Mouse (Mus musculus): ENCODE results near the gene Rab42. TPM values are rescaled to one million over a fixed set of nuclear protein-coding genes. Genes with fewer than 3 reads are reported as not detected.

Gene Rab42
- polyA plus RNA-seq, 1 experiment from 2014 or later = 1.2 TPM

GRCm38 (mm10) chr4:132345843-132346212, 42.6 kb upstream of the Rab42 start:
- Histone ChIP-seq H3K4me3 (ENCODE audit: low read depth, low read length) (peak overlapping the region; percentile 82), H3K36me3 (ENCODE audit: control insufficient read depth, insufficient read depth, low read length) (no peaks in the 10 kb centered on the region), H3K9me3 (ENCODE audit: control insufficient read depth, low read length) (no peaks in the 10 kb centered on the region), H3K4me2 (ENCODE audit: low read depth, low read length, severe bottlenecking) (0 out of 2 replicates have a peak overlapping the region, but pooled peaks have one; percentile 78), H3K27ac (ENCODE audit: low read depth, low read length) (no peak overlapping the region), H3K27me3 (ENCODE audit: control insufficient read depth, insufficient read depth, low read length) (no peaks in the 10 kb centered on the region), H3K9ac (ENCODE audit: low read length) (no peak overlapping the region), H3K4me1 (replicated peaks; ENCODE audit: control insufficient read depth, insufficient read depth, low read length) (peaks cover 2% of the 10 kb centered on the region; the same call in 1 of the 2 replicates)
- DNase-seq (ENCODE audit: low spot score) = no peak
- ATAC-seq (replicated peaks; ENCODE audit: low FRiP score) = peak; percentile 54
- WGBS = 45% methylated on average over 5 of the region's 5 CpGs

- H3K4me1 ChIP-seq (replicated peaks; ENCODE audit: control insufficient read depth, insufficient read depth, low read length) = peaks cover 2% of the 10 kb centered on the region; the same call in 1 of the 2 replicates
- peak overlapping the region; percentile 78 for H3K4me2 ChIP-seq (ENCODE audit: low read depth, low read length, severe bottlenecking)
- H3K9me3 ChIP-seq (ENCODE audit: control insufficient read depth, low read length) = no peaks in the 10 kb centered on the region
- H3K27ac ChIP-seq (ENCODE audit: low read depth, low read length) = peak overlapping the region; percentile 37; the same call in 1 of the 2 replicates
- under 1% methylated on average over 82 of the region's 83 CpGs for WGBS
- H3K36me3 ChIP-seq (ENCODE audit: control insufficient read depth, insufficient read depth, low read length) = no peaks in the 10 kb centered on the region
- no peaks in the 10 kb centered on the region for H3K27me3 ChIP-seq (ENCODE audit: control insufficient read depth, insufficient read depth, low read length)
- H3K4me3 ChIP-seq (ENCODE audit: low read depth, low read length) = peak overlapping the region; percentile 82
- ATAC-seq (replicated peaks; ENCODE audit: low FRiP score) = peak; percentile 92
- H3K9ac ChIP-seq (ENCODE audit: low read length) = peak overlapping the region; percentile 89
- peak; percentile 99 for DNase-seq (ENCODE audit: low spot score)
Observed at GRCm38 (mm10) chr4:132345135-132345842, 42.1 kb upstream of the Rab42 start.

GRCm38 (mm10) chr4:132344403-132345134, 41.4 kb upstream of the Rab42 start:
- no peak for DNase-seq (ENCODE audit: low spot score)
- peak overlapping the region; percentile 82 for H3K4me3 ChIP-seq (ENCODE audit: low read depth, low read length)
- H3K9ac ChIP-seq (ENCODE audit: low read length) = peak overlapping the region; percentile 89
- H3K27ac ChIP-seq (ENCODE audit: low read depth, low read length) = no peak overlapping the region
- H3K36me3 ChIP-seq (ENCODE audit: control insufficient read depth, insufficient read depth, low read length) = no peaks in the 10 kb centered on the region; the same call in 1 of the 2 replicates
- no peak; the same call in 1 of the 2 replicates for ATAC-seq (replicated peaks; ENCODE audit: low FRiP score)
- WGBS = 8% methylated on average over 13 of the region's 13 CpGs
- H3K4me1 ChIP-seq (replicated peaks; ENCODE audit: control insufficient read depth, insufficient read depth, low read length) = peaks cover 2% of the 10 kb centered on the region; the same call in 1 of the 2 replicates
- H3K27me3 ChIP-seq (ENCODE audit: control insufficient read depth, insufficient read depth, low read length) = no peaks in the 10 kb centered on the region
- peak overlapping the region; percentile 78 for H3K4me2 ChIP-seq (ENCODE audit: low read depth, low read length, severe bottlenecking)
- H3K9me3 ChIP-seq (ENCODE audit: control insufficient read depth, low read length) = no peaks in the 10 kb centered on the region

DNA sequence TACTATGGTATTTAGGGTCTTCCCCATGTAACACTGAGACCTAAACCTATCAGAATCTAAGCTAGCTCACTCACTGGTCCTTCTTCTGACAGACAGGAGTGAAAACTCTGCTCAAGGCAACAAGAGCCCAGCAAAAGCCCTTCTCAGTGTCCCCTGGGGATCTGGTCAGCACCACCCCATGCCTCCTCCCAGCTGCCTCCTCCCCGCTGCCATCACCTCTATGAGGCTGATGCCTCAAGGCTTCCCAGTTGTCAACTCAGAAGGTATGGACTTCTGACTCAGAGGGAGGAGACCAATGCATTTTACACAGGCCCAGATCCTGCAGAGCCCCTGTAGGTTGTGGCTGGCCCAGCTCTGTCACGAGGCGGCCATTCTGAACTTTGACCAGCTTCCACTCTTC, 38.3 kb upstream of the Rab42 start:
- DNase-seq (ENCODE audit: low spot score) = no peak
- no peak overlapping the region for H3K27ac ChIP-seq (ENCODE audit: low read depth, low read length)
- H3K4me3 ChIP-seq (ENCODE audit: low read depth, low read length) = no peak overlapping the region
- H3K9ac ChIP-seq (ENCODE audit: low read length) = no peak overlapping the region
- H3K4me1 ChIP-seq (replicated peaks; ENCODE audit: control insufficient read depth, insufficient read depth, low read length) = peaks cover 2% of the 10 kb centered on the region; the same call in 1 of the 2 replicates
- no peaks in the 10 kb centered on the region for H3K9me3 ChIP-seq (ENCODE audit: control insufficient read depth, low read length)
- WGBS = 85% methylated on average over 3 of the region's 3 CpGs
- no peak overlapping the region for H3K4me2 ChIP-seq (ENCODE audit: low read depth, low read length, severe bottlenecking)
- H3K27me3 ChIP-seq (ENCODE audit: control insufficient read depth, insufficient read depth, low read length) = no peaks in the 10 kb centered on the region
- no peak for ATAC-seq (replicated peaks; ENCODE audit: low FRiP score)
- peaks cover 2% of the 10 kb centered on the region; the same call in 1 of the 2 replicates for H3K36me3 ChIP-seq (ENCODE audit: control insufficient read depth, insufficient read depth, low read length)

GRCm38 (mm10) chr4:132338943-132339342, 35.8 kb upstream of the Rab42 start:
- H3K9ac ChIP-seq (ENCODE audit: low read length) = no peak overlapping the region
- ATAC-seq (replicated peaks; ENCODE audit: low FRiP score) (no peak), DNase-seq (ENCODE audit: low spot score) (no peak)
- 95% methylated on average over 13 of the region's 13 CpGs for WGBS
- H3K9me3 ChIP-seq (ENCODE audit: control insufficient read depth, low read length) = no peaks in the 10 kb centered on the region
- H3K36me3 ChIP-seq (ENCODE audit: control insufficient read depth, insufficient read depth, low read length) = peaks cover 11% of the 10 kb centered on the region; the same call in 1 of the 2 replicates
- H3K27ac ChIP-seq (ENCODE audit: low read depth, low read length) = no peak overlapping the region
- no peak overlapping the region for H3K4me2 ChIP-seq (ENCODE audit: low read depth, low read length, severe bottlenecking)
- no peaks in the 10 kb centered on the region for H3K27me3 ChIP-seq (ENCODE audit: control insufficient read depth, insufficient read depth, low read length)
- H3K4me3 ChIP-seq (ENCODE audit: low read depth, low read length) = no peak overlapping the region
- no peaks in the 10 kb centered on the region; the same call in 1 of the 2 replicates for H3K4me1 ChIP-seq (replicated peaks; ENCODE audit: control insufficient read depth, insufficient read depth, low read length)

DNA sequence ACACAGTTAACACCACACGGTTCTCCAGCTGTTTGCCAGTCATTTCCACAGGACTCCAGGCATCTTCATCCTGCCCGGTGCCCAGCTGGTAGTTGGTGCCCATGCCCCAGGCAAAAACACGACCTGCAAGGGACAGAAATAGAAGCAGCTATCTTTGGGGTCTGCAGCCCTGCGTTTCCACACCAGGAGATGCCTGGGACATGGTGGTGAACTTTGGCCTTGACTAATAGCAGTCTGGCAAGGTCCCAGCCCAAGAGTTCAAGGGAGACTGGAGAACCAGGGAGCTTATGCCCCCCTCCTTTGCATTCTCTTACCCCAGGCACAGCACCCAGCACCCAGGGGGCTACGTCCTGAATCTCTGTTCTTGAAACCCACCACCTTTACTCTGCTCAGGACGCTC, 29.7 kb upstream of the Rab42 start:
- Histone ChIP-seq H3K4me1 (replicated peaks; ENCODE audit: control insufficient read depth, insufficient read depth, low read length) (peaks cover 4% of the 10 kb centered on the region), H3K9me3 (ENCODE audit: control insufficient read depth, low read length) (no peaks in the 10 kb centered on the region), H3K9ac (ENCODE audit: low read length) (no peak overlapping the region), H3K27me3 (ENCODE audit: control insufficient read depth, insufficient read depth, low read length) (no peaks in the 10 kb centered on the region), H3K36me3 (ENCODE audit: control insufficient read depth, insufficient read depth, low read length) (peaks cover 14% of the 10 kb centered on the region; the same call in 1 of the 2 replicates), H3K4me3 (ENCODE audit: low read depth, low read length) (no peak overlapping the region), H3K27ac (ENCODE audit: low read depth, low read length) (no peak overlapping the region), H3K4me2 (ENCODE audit: low read depth, low read length, severe bottlenecking) (no peak overlapping the region)
- DNase-seq (ENCODE audit: low spot score) = no peak
- 91% methylated on average over 6 of the region's 6 CpGs for WGBS
- no peak for ATAC-seq (replicated peaks; ENCODE audit: low FRiP score)

DNA sequence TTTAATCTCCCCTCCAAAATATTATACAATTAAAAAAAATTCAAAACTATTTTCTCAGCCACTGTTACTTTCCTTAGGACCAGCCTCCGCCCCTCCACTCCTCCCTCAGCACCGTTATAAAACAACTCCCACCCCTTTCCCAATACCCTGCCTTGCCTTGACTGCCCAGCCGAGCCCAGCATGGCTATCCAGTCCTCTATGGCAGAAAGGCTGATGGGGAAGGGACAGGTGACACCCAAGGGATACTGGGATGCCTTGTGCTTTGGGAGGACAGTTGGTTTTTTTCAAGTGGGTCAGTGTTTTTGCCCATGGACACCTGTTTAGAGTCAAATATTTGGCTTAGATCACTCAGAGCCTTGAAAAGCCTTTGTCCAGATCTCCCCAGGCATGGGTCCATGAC, 28.8 kb upstream of the Rab42 start:
- no peak overlapping the region for H3K4me2 ChIP-seq (ENCODE audit: low read depth, low read length, severe bottlenecking)
- H3K4me1 ChIP-seq (replicated peaks; ENCODE audit: control insufficient read depth, insufficient read depth, low read length) = peaks cover 4% of the 10 kb centered on the region
- H3K9me3 ChIP-seq (ENCODE audit: control insufficient read depth, low read length) = no peaks in the 10 kb centered on the region
- H3K27ac ChIP-seq (ENCODE audit: low read depth, low read length) = no peak overlapping the region
- no peaks in the 10 kb centered on the region for H3K27me3 ChIP-seq (ENCODE audit: control insufficient read depth, insufficient read depth, low read length)
- no peak for DNase-seq (ENCODE audit: low spot score)
- H3K36me3 ChIP-seq (ENCODE audit: control insufficient read depth, insufficient read depth, low read length) = peaks cover 12% of the 10 kb centered on the region; the same call in 1 of the 2 replicates
- no peak overlapping the region; the same call in 1 of the 2 replicates for H3K9ac ChIP-seq (ENCODE audit: low read length)
- no peak for ATAC-seq (replicated peaks; ENCODE audit: low FRiP score)
- WGBS = 75% methylated on average over 3 of the region's 3 CpGs
- no peak overlapping the region for H3K4me3 ChIP-seq (ENCODE audit: low read depth, low read length)

DNA sequence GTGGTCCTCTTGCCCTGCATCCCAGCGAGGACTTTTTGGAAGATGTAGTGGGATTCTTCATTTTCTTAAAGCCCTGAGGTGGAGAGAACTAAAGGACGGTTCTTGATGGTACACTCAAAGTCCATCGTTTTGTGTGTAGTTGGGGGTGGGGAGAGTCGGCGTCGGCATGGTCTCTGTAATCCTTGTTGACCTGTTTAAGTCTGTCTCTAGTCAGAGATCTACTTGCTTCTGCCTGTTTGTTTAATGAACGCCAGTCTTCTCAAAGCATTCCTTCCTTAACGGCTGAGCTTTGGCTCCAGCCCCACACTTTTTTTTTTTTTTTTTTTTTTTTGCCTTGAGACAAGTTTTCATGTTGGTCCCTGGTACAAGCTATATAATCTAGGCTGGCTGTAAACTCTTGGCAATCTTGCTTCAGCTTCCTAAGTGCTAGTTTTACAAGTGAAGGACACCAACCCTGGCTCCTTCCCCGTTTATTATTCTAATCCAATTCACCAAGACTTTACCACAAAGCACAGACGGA, 26.7 kb upstream of the Rab42 start:
- H3K9me3 ChIP-seq (ENCODE audit: control insufficient read depth, low read length) = no peaks in the 10 kb centered on the region
- H3K27me3 ChIP-seq (ENCODE audit: control insufficient read depth, insufficient read depth, low read length) = no peaks in the 10 kb centered on the region
- WGBS = 11% methylated on average over 10 of the region's 10 CpGs
- H3K4me3 ChIP-seq (ENCODE audit: low read depth, low read length) = peak overlapping the region; percentile 70
- ATAC-seq (replicated peaks; ENCODE audit: low FRiP score) (no peak), DNase-seq (ENCODE audit: low spot score) (no peak)
- peak overlapping the region; percentile 92 for H3K9ac ChIP-seq (ENCODE audit: low read length)
- H3K4me2 ChIP-seq (ENCODE audit: low read depth, low read length, severe bottlenecking) = peak overlapping the region; percentile 81
- H3K27ac ChIP-seq (ENCODE audit: low read depth, low read length) = no peak overlapping the region; the same call in 1 of the 2 replicates
- H3K4me1 ChIP-seq (replicated peaks; ENCODE audit: control insufficient read depth, insufficient read depth, low read length) = peaks cover 4% of the 10 kb centered on the region
- peaks cover 11% of the 10 kb centered on the region; the same call in 1 of the 2 replicates for H3K36me3 ChIP-seq (ENCODE audit: control insufficient read depth, insufficient read depth, low read length)

All from forebrain, embryonic 11.5 days (tissue).